Mouse (Mus musculus) megakaryocyte, embryonic 14.5 days (primary cell): ENCODE measurements around the gene Rffl.

ENCODE experiments used
- FLI1 ChIP-seq: IDR thresholded peaks from 2 replicates; pipeline ENCODE4 v1.6.1; 2012; ENCODE audit warnings: low read length, inconsistent platforms, mixed read lengths
- GATA1 ChIP-seq: IDR thresholded peaks from 3 replicates; pipeline ENCODE4 v1.6.1; 2012; ENCODE audit warnings: mixed read lengths, low read length, inconsistent platforms, borderline replicate concordance

GRCm38 (mm10) chr11:82855327-82855973 lies 15.6 kb downstream of the Rffl start:
- TF ChIP-seq GATA1 (no peak), FLI1 (no peak)
